Mouse (Mus musculus): ENCODE results near the gene Gm3415. TPM values are rescaled to one million over a fixed set of nuclear protein-coding genes. Genes with fewer than 3 reads are reported as not detected.
"Not testable (repeated sequence)": the region's sequence is repeated elsewhere in the genome, so short reads cannot be mapped to it uniquely, and the experiment has no call there.

The Gm3415 gene
- polyA plus RNA-seq (2012; rRNA removed) (not detected in 2 replicates), polyA plus RNA-seq (2014; fragmentation: Nextera tagmentation; extraction: Ambion mirVana) (not detected in 2 replicates)

DNA sequence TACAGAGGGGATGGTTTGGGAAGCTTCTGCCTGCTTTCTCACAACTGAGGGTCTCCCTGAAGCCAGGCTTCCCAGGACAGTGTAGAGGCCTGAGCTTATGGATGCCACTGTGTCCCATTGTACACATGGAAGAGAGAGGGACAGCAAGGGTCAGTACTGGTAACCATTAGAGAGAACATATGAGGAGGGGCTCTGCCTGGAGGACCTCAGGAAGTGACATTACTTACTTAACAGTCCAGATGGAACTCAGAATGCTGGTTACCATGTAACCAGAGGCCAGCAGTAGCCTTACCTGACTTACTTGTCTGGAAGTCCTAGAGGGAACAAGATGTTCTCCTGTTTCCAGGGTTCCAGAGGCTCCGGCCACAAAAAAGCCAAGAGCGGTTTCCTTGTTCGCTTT is at the start of gene Gm3415:
Gene Gm3415 (plus strand): TSS at position 301 of the 400 bp plus-strand sequence.
- not testable (repeated sequence) for H3K4me2 ChIP-seq (replicated peaks; ENCODE audit: low read depth, low read length, severe bottlenecking); H3K9ac ChIP-seq (ENCODE audit: low read depth, low read length, severe bottlenecking); ATAC-seq (ENCODE audit: low FRiP score, low read depth); H3K4me3 ChIP-seq (replicated peaks; ENCODE audit: low read length); DNase-seq (ENCODE audit: low spot score); H3K36me3 ChIP-seq (ENCODE audit: control insufficient read depth, insufficient read depth, low read length); H3K27ac ChIP-seq (replicated peaks; ENCODE audit: low read depth, low read length); H3K27me3 ChIP-seq (ENCODE audit: control insufficient read depth, insufficient read depth, low read length); H3K9me3 ChIP-seq (ENCODE audit: control insufficient read depth, low read length); H3K4me1 ChIP-seq (ENCODE audit: control insufficient read depth, insufficient read depth, low read length)
- WGBS = no CpG with 5 or more reads among the region's 3 CpGs

- H3K9ac ChIP-seq (ENCODE audit: low read depth, low read length, severe bottlenecking); H3K4me2 ChIP-seq (replicated peaks; ENCODE audit: low read depth, low read length, severe bottlenecking); DNase-seq (ENCODE audit: low spot score); H3K4me3 ChIP-seq (replicated peaks; ENCODE audit: low read length); H3K9me3 ChIP-seq (ENCODE audit: control insufficient read depth, low read length); ATAC-seq (ENCODE audit: low FRiP score, low read depth); H3K27me3 ChIP-seq (ENCODE audit: control insufficient read depth, insufficient read depth, low read length); H3K4me1 ChIP-seq (ENCODE audit: control insufficient read depth, insufficient read depth, low read length); H3K36me3 ChIP-seq (ENCODE audit: control insufficient read depth, insufficient read depth, low read length); H3K27ac ChIP-seq (replicated peaks; ENCODE audit: low read depth, low read length): not testable (repeated sequence)
- no CpG with 5 or more reads among the region's 5 CpGs for WGBS
Measured at GRCm38 (mm10) chr5:146513823-146514222, 42.1 kb upstream of the Gm3415 start, which contains the start of gene Gm3402. Gm3402 (plus strand) TSS chr5:146514123.

DNA sequence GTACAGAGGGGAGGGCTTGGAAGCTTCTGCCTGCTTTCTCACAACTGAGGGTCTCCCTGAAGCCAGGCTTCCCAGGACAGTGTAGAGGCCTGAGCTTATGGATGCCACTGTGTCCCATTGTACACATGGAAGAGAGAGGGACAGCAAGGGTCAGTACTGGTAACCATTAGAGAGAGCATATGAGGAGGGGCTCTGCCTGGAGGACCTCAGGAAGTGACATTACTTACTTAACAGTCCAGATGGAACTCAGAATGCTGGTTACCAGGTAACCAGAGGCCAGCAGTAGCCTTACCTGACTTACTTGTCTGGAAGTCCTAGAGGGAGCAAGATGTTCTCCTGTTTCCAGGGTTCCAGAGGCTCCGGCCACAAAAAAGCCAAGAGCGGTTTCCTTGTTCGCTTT is 30.4 kb upstream of the Gm3415 start, which contains the start of gene Gm3404:
Gene Gm3404 (plus strand): TSS at position 301 of the 400 bp plus-strand sequence.
- H3K27me3 ChIP-seq (ENCODE audit: control insufficient read depth, insufficient read depth, low read length); DNase-seq (ENCODE audit: low spot score); H3K27ac ChIP-seq (replicated peaks; ENCODE audit: low read depth, low read length); H3K36me3 ChIP-seq (ENCODE audit: control insufficient read depth, insufficient read depth, low read length); H3K4me2 ChIP-seq (replicated peaks; ENCODE audit: low read depth, low read length, severe bottlenecking); H3K4me3 ChIP-seq (replicated peaks; ENCODE audit: low read length); ATAC-seq (ENCODE audit: low FRiP score, low read depth); H3K9me3 ChIP-seq (ENCODE audit: control insufficient read depth, low read length); H3K9ac ChIP-seq (ENCODE audit: low read depth, low read length, severe bottlenecking); H3K4me1 ChIP-seq (ENCODE audit: control insufficient read depth, insufficient read depth, low read length): not testable (repeated sequence)
- 100% methylated on average over 3 of the region's 3 CpGs for WGBS

GRCm38 (mm10) chr5:146537347-146537746 is 18.6 kb upstream of the Gm3415 start, which contains the start of gene Gm3409:
Gm3409 (plus strand) TSS chr5:146537647.
- H3K4me2 ChIP-seq (replicated peaks; ENCODE audit: low read depth, low read length, severe bottlenecking); DNase-seq (ENCODE audit: low spot score); H3K4me3 ChIP-seq (replicated peaks; ENCODE audit: low read length); H3K27me3 ChIP-seq (ENCODE audit: control insufficient read depth, insufficient read depth, low read length); ATAC-seq (ENCODE audit: low FRiP score, low read depth); H3K27ac ChIP-seq (replicated peaks; ENCODE audit: low read depth, low read length); H3K4me1 ChIP-seq (ENCODE audit: control insufficient read depth, insufficient read depth, low read length); H3K36me3 ChIP-seq (ENCODE audit: control insufficient read depth, insufficient read depth, low read length); H3K9ac ChIP-seq (ENCODE audit: low read depth, low read length, severe bottlenecking); H3K9me3 ChIP-seq (ENCODE audit: control insufficient read depth, low read length): not testable (repeated sequence)
- whole genome bisulfite sequencing = 80% methylated on average over 2 of the region's 3 CpGs

DNA sequence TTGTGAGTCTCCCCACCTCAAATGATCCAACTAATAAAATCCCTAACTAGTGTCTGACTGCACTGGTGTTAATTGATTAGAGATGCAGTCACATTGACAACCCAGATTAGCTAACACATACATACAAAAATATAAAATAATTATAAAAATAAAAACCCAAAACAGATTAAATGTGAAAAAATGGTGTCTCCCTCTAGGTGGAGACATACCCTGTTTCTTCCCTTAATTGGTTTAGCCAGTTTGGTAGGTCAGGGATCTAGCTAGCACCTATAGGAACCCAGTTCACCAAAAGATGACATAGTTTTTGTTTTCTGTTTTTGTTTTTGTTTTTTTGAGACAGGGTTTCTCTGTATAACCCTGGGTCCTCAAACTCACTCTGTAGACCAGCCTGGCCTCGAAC is 8.3 kb downstream of the Gm3415 start:
- H3K4me1 ChIP-seq (ENCODE audit: control insufficient read depth, insufficient read depth, low read length) = no peaks in the 10 kb centered on the region
- no peak overlapping the region for H3K4me3 ChIP-seq (replicated peaks; ENCODE audit: low read length)
- no peak overlapping the region for H3K9ac ChIP-seq (ENCODE audit: low read depth, low read length, severe bottlenecking)
- H3K36me3 ChIP-seq (ENCODE audit: control insufficient read depth, insufficient read depth, low read length) = no peaks in the 10 kb centered on the region
- H3K9me3 ChIP-seq (ENCODE audit: control insufficient read depth, low read length) = no peaks in the 10 kb centered on the region
- TF ChIP-seq POLR2A (IDR thresholded peaks at IDR 0.05; ENCODE audit: borderline replicate concordance, extremely low read depth, insufficient read depth, insufficient read length) = no peak
- WGBS = 89% methylated on average over 1 of the region's 1 CpGs
- no peaks in the 10 kb centered on the region for H3K27me3 ChIP-seq (ENCODE audit: control insufficient read depth, insufficient read depth, low read length)
- H3K4me2 ChIP-seq (replicated peaks; ENCODE audit: low read depth, low read length, severe bottlenecking) = no peak overlapping the region
- DNase-seq (ENCODE audit: low spot score) (no peak), ATAC-seq (ENCODE audit: low FRiP score, low read depth) (no peak)
- H3K27ac ChIP-seq (replicated peaks; ENCODE audit: low read depth, low read length) = no peak overlapping the region

DNA sequence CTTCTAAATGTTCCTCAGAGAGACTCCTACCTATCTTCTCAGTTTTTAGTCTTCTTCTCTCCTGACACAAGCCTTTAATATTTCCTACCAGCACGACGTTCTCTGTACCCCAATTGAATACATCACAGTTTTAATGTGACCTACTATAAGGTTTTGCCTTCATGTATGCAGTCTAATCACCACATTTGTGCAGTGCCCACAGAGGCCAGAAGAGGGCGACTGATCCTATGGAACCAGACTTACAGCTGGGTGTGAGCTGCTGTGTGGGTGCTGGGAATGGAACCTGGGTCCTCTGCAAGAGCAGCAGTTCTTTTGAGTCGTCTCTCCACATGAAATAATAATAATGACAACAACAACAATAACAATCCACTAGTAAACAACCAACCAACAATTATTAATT is 11.1 kb downstream of the Gm3415 start:
- TF ChIP-seq POLR2A (IDR thresholded peaks at IDR 0.05; ENCODE audit: borderline replicate concordance, extremely low read depth, insufficient read depth, insufficient read length) = no peak
- Histone ChIP-seq H3K27ac (replicated peaks; ENCODE audit: low read depth, low read length) (no peak overlapping the region), H3K9ac (ENCODE audit: low read depth, low read length, severe bottlenecking) (no peak overlapping the region), H3K4me1 (ENCODE audit: control insufficient read depth, insufficient read depth, low read length) (no peaks in the 10 kb centered on the region), H3K27me3 (ENCODE audit: control insufficient read depth, insufficient read depth, low read length) (no peaks in the 10 kb centered on the region), H3K4me3 (replicated peaks; ENCODE audit: low read length) (no peak overlapping the region), H3K4me2 (replicated peaks; ENCODE audit: low read depth, low read length, severe bottlenecking) (no peak overlapping the region), H3K9me3 (ENCODE audit: control insufficient read depth, low read length) (no peaks in the 10 kb centered on the region), H3K36me3 (ENCODE audit: control insufficient read depth, insufficient read depth, low read length) (no peaks in the 10 kb centered on the region)
- DNase-seq (ENCODE audit: low spot score) (peak; percentile 59), ATAC-seq (ENCODE audit: low FRiP score, low read depth) (no peak)
- 64% methylated on average over 4 of the region's 4 CpGs for WGBS

DNA sequence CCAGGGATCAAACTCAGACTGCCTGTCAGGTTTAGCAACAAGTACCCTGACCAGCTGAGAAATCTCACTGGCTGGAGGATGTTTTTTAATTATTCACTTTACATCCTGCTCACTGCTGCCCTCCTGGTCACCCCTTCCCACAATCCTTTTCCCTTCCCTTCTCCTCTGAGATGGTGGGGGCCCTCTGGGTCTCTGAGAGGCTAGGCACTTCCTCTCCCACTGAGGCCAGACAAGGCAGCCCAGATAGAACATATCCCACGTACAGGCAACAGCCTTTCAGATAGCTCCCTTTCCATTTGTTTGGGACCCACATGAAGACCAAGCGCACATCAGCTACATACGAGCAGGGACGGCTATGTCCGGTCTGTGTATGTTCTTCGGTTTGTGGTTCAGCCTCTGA is 14.2 kb downstream of the Gm3415 start:
- not testable (repeated sequence) for H3K4me3 ChIP-seq (replicated peaks; ENCODE audit: low read length)

DNA sequence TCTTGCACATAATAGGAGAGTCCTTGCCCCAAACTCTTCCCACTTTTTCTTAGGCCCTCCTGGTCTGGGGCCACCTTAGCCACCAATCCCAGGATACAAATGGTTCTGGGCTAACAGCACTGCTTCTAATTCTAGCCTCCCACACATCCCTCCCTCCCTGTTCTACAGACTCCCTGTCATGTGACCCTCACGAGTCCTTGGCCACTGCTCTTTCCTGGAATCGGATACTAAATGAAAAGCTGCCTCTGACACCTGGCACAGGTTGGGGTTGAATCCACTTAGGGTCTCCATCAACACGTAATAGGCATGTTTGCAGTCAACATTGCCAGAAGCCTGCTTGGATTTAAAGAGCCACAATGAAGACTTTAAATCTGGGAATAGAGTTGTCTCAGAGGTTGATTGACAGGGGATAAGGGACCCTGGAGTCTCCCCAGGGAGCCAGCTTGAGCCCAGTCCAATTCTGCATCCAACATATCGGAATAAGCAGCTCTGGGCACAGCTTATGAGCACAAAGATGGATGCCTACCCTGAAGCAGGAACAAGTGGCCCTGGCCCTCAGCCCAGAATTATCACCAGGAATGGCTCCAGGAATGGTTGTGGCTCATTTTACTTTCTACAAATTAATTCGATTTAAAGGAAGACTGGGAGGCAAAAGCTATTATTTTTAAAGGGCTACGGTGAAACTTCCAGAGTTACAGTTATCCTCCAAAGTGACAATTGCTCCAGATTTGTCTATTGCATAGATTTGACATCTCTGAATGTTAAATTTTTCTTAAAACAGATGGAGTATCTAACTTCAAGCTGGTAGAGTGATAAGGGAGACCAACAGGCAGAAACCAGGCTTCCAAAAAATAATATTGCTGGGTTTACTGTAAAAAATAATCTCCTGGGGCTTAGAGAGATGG is 16.1 kb downstream of the Gm3415 start:
- not testable (repeated sequence) for H3K9ac ChIP-seq (ENCODE audit: low read depth, low read length, severe bottlenecking); H3K27me3 ChIP-seq (ENCODE audit: control insufficient read depth, insufficient read depth, low read length); H3K4me3 ChIP-seq (replicated peaks; ENCODE audit: low read length); H3K36me3 ChIP-seq (ENCODE audit: control insufficient read depth, insufficient read depth, low read length); H3K27ac ChIP-seq (replicated peaks; ENCODE audit: low read depth, low read length); H3K9me3 ChIP-seq (ENCODE audit: control insufficient read depth, low read length); H3K4me1 ChIP-seq (ENCODE audit: control insufficient read depth, insufficient read depth, low read length); DNase-seq (ENCODE audit: low spot score); H3K4me2 ChIP-seq (replicated peaks; ENCODE audit: low read depth, low read length, severe bottlenecking); ATAC-seq (ENCODE audit: low FRiP score, low read depth)
- WGBS = 65% methylated on average over 6 of the region's 6 CpGs

More for the DNA sequence above, 14.2 kb downstream of the Gm3415 start:
- not testable (repeated sequence) for ATAC-seq (ENCODE audit: low FRiP score, low read depth); H3K27me3 ChIP-seq (ENCODE audit: control insufficient read depth, insufficient read depth, low read length); DNase-seq (ENCODE audit: low spot score); H3K9me3 ChIP-seq (ENCODE audit: control insufficient read depth, low read length); H3K27ac ChIP-seq (replicated peaks; ENCODE audit: low read depth, low read length); H3K4me1 ChIP-seq (ENCODE audit: control insufficient read depth, insufficient read depth, low read length); H3K36me3 ChIP-seq (ENCODE audit: control insufficient read depth, insufficient read depth, low read length); H3K4me2 ChIP-seq (replicated peaks; ENCODE audit: low read depth, low read length, severe bottlenecking); H3K9ac ChIP-seq (ENCODE audit: low read depth, low read length, severe bottlenecking)
- WGBS = 86% methylated on average over 6 of the region's 6 CpGs

All from limb, embryonic 14.5 days (tissue).